Mouse (Mus musculus) MEL (cell line): ENCODE measurements around the gene Ust. TPM values are rescaled to one million over a fixed set of nuclear protein-coding genes. Genes with fewer than 3 reads are reported as not detected.

Experiments used
- DNase-seq: peaks from one replicate; pipeline ENCODE4 v3.0.0; 2011; ENCODE audit warnings: low read depth, low spot score
- H3K27ac ChIP-seq: 2 replicates; pipeline ENCODE4 v1.5.1; 2012; ENCODE audit warnings: low read depth, mild to moderate bottlenecking, control low read depth, low read length, moderate library complexity; ENCODE audit not compliant: control insufficient read depth
- H3K27me3 ChIP-seq, 2 experiments: fragments of 150-350 bp in 1 of 2; sonication (generic) in 1 of 2; 2 replicates each; pipeline ENCODE4 v1.6.1; 2012; ENCODE audit warnings: low read length in 2 of 2, mild to moderate bottlenecking in 2 of 2, improper control_type of control experiment in 1 of 2, moderate library complexity in 1 of 2; ENCODE audit not compliant: insufficient read depth in 2 of 2, control insufficient read depth in 1 of 2
- H3K36me3 ChIP-seq, 2 experiments: 2 replicates each; pipeline ENCODE4 v1.6.1; 2012 to 2014; ENCODE audit warnings: low read length in 2 of 2, improper control_type of control experiment in 1 of 2, inconsistent platforms in 1 of 2, mild to moderate bottlenecking in 1 of 2; ENCODE audit not compliant: insufficient read depth in 2 of 2, control insufficient read depth in 1 of 2
- H3K4me1 ChIP-seq, 2 experiments: fragments of 150-350 bp in 1 of 2; sonication (generic) in 1 of 2; 2 replicates each; pipeline ENCODE4 v1.6.1; 2012; ENCODE audit warnings: low read length in 2 of 2, improper control_type of control experiment in 1 of 2, mild to moderate bottlenecking in 1 of 2; ENCODE audit not compliant: insufficient read depth in 2 of 2, control insufficient read depth in 1 of 2
- H3K4me3 ChIP-seq, 2 experiments: fragments of 150-350 bp in 1 of 2; sonication (generic) in 1 of 2; 2 replicates each; pipeline ENCODE4 v1.5.1; 2012; ENCODE audit warnings: low read depth in 2 of 2, low read length in 2 of 2, mild to moderate bottlenecking in 2 of 2, moderate library complexity in 2 of 2, control low read depth in 1 of 2, improper control_type of control experiment in 1 of 2; ENCODE audit not compliant: control insufficient read depth in 1 of 2, insufficient read depth in 1 of 2
- H3K79me2 ChIP-seq: 2 replicates; pipeline ENCODE4 v1.6.1; 2012; ENCODE audit warnings: mild to moderate bottlenecking, low read length, moderate library complexity; ENCODE audit not compliant: control insufficient read depth, poor library complexity, insufficient read depth
- H3K9ac ChIP-seq: 2 replicates; pipeline ENCODE4 v1.6.1; 2012; ENCODE audit warnings: low read depth, mild to moderate bottlenecking, control low read depth, low read length, moderate library complexity; ENCODE audit not compliant: control insufficient read depth, poor library complexity, severe bottlenecking
- H3K9me3 ChIP-seq: fragments of 150-350 bp; sonication (generic); replicated peaks from 2 replicates; pipeline ENCODE4 v1.6.1; 2012; ENCODE audit warnings: mild to moderate bottlenecking, low read length, improper control_type of control experiment, moderate library complexity; ENCODE audit not compliant: insufficient read depth
- CHD1 ChIP-seq: IDR thresholded peaks from 2 replicates; pipeline ENCODE4 v1.6.1; 2012; ENCODE audit warnings: low read depth, mild to moderate bottlenecking, inconsistent platforms, low read length, improper control_type of control experiment
- CHD2 ChIP-seq: IDR thresholded peaks from 2 replicates; pipeline ENCODE4 v1.6.1; 2011; ENCODE audit warnings: low read length, improper control_type of control experiment
- E2F4 ChIP-seq: IDR thresholded peaks from 2 replicates; pipeline ENCODE4 v1.6.1; 2011; ENCODE audit warnings: low read depth, low read length, improper control_type of control experiment, borderline replicate concordance
- ELF1 ChIP-seq: IDR thresholded peaks from 2 replicates; pipeline ENCODE4 v1.6.1; 2014; ENCODE audit warnings: low read depth, mild to moderate bottlenecking, inconsistent platforms, low read length, improper control_type of control experiment, moderate library complexity
- JUND ChIP-seq: IDR thresholded peaks from 2 replicates; pipeline ENCODE4 v1.6.1; 2011; ENCODE audit warnings: low read depth, mild to moderate bottlenecking, improper control_type of control experiment, low read length
- KAT2A ChIP-seq: conservative IDR thresholded peaks from 2 replicates; pipeline ENCODE4 v1.6.1; 2012; ENCODE audit warnings: low read depth, low read length, improper control_type of control experiment, inconsistent platforms
- MEF2A ChIP-seq: IDR thresholded peaks from 2 replicates; pipeline ENCODE4 v1.6.1; 2014; ENCODE audit warnings: low read depth, mild to moderate bottlenecking, inconsistent platforms, low read length, improper control_type of control experiment; ENCODE audit not compliant: poor library complexity, insufficient replicate concordance, severe bottlenecking; ENCODE audit errors: extremely low read depth
- MYB ChIP-seq: IDR thresholded peaks from 2 replicates; pipeline ENCODE4 v1.6.1; 2011; ENCODE audit warnings: mild to moderate bottlenecking, low read depth, low read length, improper control_type of control experiment
- NRF1 ChIP-seq: IDR thresholded peaks from 2 replicates; pipeline ENCODE4 v1.6.1; 2014; ENCODE audit warnings: low read depth, mild to moderate bottlenecking, inconsistent platforms, low read length, improper control_type of control experiment, moderate library complexity; ENCODE audit not compliant: poor library complexity, insufficient read depth, severe bottlenecking
- POLR2AphosphoS2 ChIP-seq: IDR thresholded peaks from 2 replicates; pipeline ENCODE4 v1.6.1; 2011; ENCODE audit warnings: low read length, improper control_type of control experiment
- RAD21 ChIP-seq: IDR thresholded peaks from 2 replicates; pipeline ENCODE4 v1.6.1; 2011; ENCODE audit warnings: mild to moderate bottlenecking, low read depth, low read length, improper control_type of control experiment
- SIN3A ChIP-seq: IDR thresholded peaks from 2 replicates; pipeline ENCODE4 v1.6.1; 2012; ENCODE audit warnings: low read length, improper control_type of control experiment, inconsistent platforms
- TAL1 ChIP-seq: IDR thresholded peaks from 2 replicates; pipeline ENCODE4 v1.6.1; 2012; ENCODE audit warnings: mild to moderate bottlenecking, inconsistent platforms, low read length, moderate library complexity, mixed read lengths
- TBP ChIP-seq: IDR thresholded peaks from 2 replicates; pipeline ENCODE4 v1.8.0; 2011; ENCODE audit warnings: low read depth, low read length, improper control_type of control experiment
- TCF12 ChIP-seq: IDR thresholded peaks from 2 replicates; pipeline ENCODE4 v1.6.1; 2014; ENCODE audit warnings: low read depth, mild to moderate bottlenecking, inconsistent platforms, low read length, improper control_type of control experiment, moderate library complexity
- USF2 ChIP-seq, 2 experiments: IDR thresholded peaks; 2 replicates each; pipeline ENCODE4 v1.6.1; 2011 to 2012; ENCODE audit warnings: improper control_type of control experiment in 2 of 2, low read length in 2 of 2, borderline replicate concordance in 1 of 2, inconsistent platforms in 1 of 2, low read depth in 1 of 2, mild to moderate bottlenecking in 1 of 2; ENCODE audit not compliant: insufficient read depth in 1 of 2
- ZKSCAN1 ChIP-seq: IDR thresholded peaks from 2 replicates; pipeline ENCODE4 v1.6.1; 2012; ENCODE audit warnings: low read depth, mild to moderate bottlenecking, inconsistent platforms, low read length, improper control_type of control experiment, moderate library complexity
- ZMIZ1 ChIP-seq: IDR thresholded peaks from 2 replicates; pipeline ENCODE4 v1.6.1; 2012; ENCODE audit warnings: low read depth, mild to moderate bottlenecking, inconsistent platforms, low read length, improper control_type of control experiment, moderate library complexity
- ZNF384 ChIP-seq: IDR thresholded peaks from 2 replicates; pipeline ENCODE4 v1.6.1; 2012; ENCODE audit warnings: low read depth, mild to moderate bottlenecking, inconsistent platforms, low read length, improper control_type of control experiment
- polyA plus RNA-seq, 2 experiments: library from polyadenylated mRNA; stranded (reverse) in 1 of 2; unstranded in 1 of 2; fragments of >175 nt in 1 of 2; fragments of >200 nt in 1 of 2; gene quantifications; 2 replicates each; pipeline versions ENCODE4 v1.2.1 to v1.2.4; 2012; ENCODE audit warnings: low replicate concordance in 2 of 2, low read depth in 1 of 2; ENCODE audit not compliant: insufficient read length in 2 of 2, insufficient read depth in 1 of 2, missing spikeins in 1 of 2
- total RNA-seq: library from RNA; depleted of rRNA; stranded (reverse); fragments of 300-350 nt; gene quantifications from 2 replicates; pipeline ENCODE4 v1.2.3, GENCODE M21; 2012

The Ust gene
- total and polyA plus RNA-seq, 3 experiments = not detected

DNA sequence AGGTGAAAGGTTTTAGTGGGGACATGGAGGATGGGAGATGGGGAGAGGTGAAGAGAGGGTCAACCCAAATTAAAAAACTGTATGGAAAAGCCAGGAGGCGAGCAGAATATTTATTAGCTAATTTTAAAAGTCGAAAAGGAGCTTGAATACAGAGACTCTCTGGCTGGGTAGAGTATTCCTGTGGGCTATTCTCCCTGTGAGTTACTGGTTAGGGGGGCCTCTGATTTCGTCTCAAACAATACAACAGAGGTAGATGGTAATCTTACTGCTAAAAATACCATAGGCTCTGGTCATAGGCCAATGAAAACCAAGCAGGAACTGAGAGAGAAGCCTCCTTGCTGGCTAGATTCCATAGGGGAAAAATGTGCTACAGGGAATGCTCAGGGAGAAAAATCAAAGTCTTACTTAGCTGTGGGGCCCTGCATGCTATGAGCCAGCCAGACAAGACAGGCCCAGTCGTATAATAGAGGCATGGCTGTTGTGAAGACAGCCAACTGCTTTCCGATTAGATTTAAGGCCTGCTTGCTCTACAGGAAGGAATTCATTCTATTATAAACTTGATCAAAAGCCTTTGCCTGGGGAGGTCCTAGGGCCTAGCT is 23.0 kb downstream of the Ust start:
- H3K79me2 ChIP-seq = no peaks in the 10 kb centered on the region

DNA sequence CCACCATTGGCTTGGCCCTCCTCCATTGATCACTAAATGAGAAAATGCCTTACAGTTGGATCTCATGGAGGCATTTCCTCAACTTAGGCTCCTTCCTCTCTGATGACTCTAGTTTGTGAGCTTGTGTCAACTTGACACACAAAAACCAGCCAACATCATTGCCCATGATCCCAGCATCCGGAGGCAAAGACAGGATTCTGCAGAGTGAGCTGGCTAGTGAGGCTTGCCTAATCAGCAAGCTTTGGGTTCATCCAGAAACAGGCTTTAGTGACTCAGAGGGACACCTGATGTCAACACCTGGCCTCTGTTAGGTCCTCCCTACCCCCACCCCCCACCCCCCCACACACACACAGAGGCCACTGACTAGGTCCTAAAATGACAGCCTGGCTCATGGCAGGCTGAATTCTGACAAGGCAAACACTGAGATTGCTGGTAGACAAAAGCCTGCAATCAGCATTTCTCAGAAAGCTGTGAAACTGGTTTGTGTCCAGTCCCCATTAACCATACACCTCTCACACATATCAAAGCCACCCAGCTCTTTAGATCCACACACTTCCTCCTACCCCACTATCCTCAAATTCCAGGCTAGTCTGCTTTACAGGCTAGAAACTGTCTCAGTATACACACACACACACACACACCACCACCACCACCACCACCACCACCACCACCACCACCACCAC is 26.6 kb downstream of the Ust start:
- TF ChIP-seq ZKSCAN1 (no peak), TBP (no peak), SIN3A (no peak), TAL1 (no peak), TCF12 (no peak), ZNF384 (no peak), POLR2AphosphoS2 (no peak), CHD1 (no peak), JUND (no peak), ELF1 (no peak), USF2 (IDR thresholded peaks at IDR 0.05; ENCODE audit: borderline replicate concordance in 1 of 2, insufficient read depth in 1 of 2, low read depth in 1 of 2, low read length in 2 of 2) (no peak)
- Histone ChIP-seq H3K9ac (no peak overlapping the region), H3K79me2 (no peaks in the 10 kb centered on the region), H3K4me1 (no peaks in the 10 kb centered on the region), H3K36me3 (no peaks in the 10 kb centered on the region), H3K9me3 (no peaks in the 10 kb centered on the region), H3K27ac (no peak overlapping the region), H3K27me3 (no peaks in the 10 kb centered on the region), H3K4me3 (no peak overlapping the region)
- DNase-seq = no peak

More for the DNA sequence above, 23.0 kb downstream of the Ust start:
- TF ChIP-seq POLR2AphosphoS2 = no peak
- no peak for TF ChIP-seq CHD2
- no peak for TF ChIP-seq E2F4
- TF ChIP-seq MYB = no peak
- TF ChIP-seq MEF2A = no peak
- no peak for TF ChIP-seq TAL1
- TF ChIP-seq RAD21 = no peak
- TF ChIP-seq NRF1 = no peak
- no peak for TF ChIP-seq KAT2A
- TF ChIP-seq ZMIZ1 = no peak
- no peak for TF ChIP-seq SIN3A
- TF ChIP-seq, all 39 proteins: peak for 0
- Histone ChIP-seq H3K27me3 (no peaks in the 10 kb centered on the region), H3K9me3 (no peaks in the 10 kb centered on the region), H3K9ac (no peak overlapping the region), H3K27ac (no peak overlapping the region), H3K4me3 (no peak overlapping the region), H3K4me1 (no peaks in the 10 kb centered on the region), H3K36me3 (no peaks in the 10 kb centered on the region)
- DNase-seq = no peak
